Mouse (Mus musculus) liver (tissue): ENCODE results near the gene Selenom.

Source experiments
- DNase-seq: peaks from one replicate; pipeline ENCODE4 v3.0.0-alpha.2; 2020; ENCODE audit warnings: mixed read lengths

The Selenom gene

GRCm38 (mm10) chr11:3514529-3515054 lies at the start of gene Selenom:
TSS of gene Selenom (plus strand) at chr11:3514684.
- peak; percentile 85 for DNase-seq

DNA sequence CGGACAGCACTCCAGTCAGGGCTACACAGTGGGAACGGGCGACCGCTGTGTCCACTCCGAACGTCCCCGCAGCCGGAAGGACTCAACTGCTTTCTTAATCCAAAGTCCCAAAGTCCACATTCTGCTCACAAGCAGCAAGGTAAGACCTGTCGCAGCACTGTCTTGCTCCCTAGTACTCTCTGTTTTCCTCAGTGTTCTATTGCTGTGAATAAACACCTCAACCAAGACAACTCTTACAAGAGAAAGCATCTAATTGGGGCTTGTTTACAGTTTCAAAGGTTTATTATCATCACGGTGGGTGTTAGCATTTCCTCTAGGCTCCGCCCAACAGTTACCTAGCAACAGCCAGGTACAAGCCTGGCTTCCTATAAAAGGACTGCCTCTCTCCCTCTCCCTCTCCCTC lies 43.0 kb upstream of the Selenom start:
- no peak for DNase-seq

GRCm38 (mm10) chr11:3472484-3472883 lies 42.0 kb upstream of the Selenom start:
- DNase-seq = peak; percentile 83

- peak; percentile 19 for DNase-seq
Measured at GRCm38 (mm10) chr11:3474480-3475115, 39.9 kb upstream of the Selenom start.

GRCm38 (mm10) chr11:3475489-3475888 lies 39.0 kb upstream of the Selenom start:
- DNase-seq = no peak

- DNase-seq = no peak
Measured at GRCm38 (mm10) chr11:3483980-3484642, 30.4 kb upstream of the Selenom start.

GRCm38 (mm10) chr11:3486349-3486748 lies 28.1 kb upstream of the Selenom start:
- DNase-seq = no peak

DNA sequence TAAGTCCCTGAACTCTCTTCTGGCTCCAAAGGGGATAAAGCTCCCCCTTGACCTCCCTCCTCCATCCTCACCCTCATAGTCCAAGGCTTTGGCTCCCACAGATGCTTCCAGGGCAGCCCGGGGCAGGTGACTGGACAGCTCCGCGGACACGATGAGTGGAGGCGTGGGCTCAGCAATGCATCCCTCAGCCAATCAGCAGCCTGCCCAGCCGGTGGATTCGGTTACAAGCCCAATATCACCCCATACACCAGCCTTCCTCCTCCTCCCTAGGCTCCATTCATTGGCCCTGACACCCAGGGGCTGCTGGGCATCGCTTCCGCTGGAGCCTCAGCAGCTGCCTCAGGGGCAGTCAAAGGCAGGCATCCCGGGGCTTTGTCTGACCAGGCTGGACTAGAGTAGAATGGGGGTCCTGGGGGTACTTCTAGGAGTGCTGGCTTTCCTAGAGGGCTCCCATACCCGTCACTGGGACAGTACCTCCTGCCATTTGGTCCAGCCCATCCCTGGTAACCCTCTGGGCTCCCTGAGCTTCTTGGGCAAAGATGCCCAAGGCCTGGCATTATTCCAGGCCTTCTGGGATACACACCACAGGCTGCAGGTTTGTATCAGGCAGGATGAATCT lies 26.4 kb upstream of the Selenom start, which contains the start of gene Pla2g3:
Gene Pla2g3, plus strand, starts transcription at position 333 of the 619 bp plus-strand sequence.
- no peak for DNase-seq

- DNase-seq = no peak
Measured at GRCm38 (mm10) chr11:3489036-3489435, 25.4 kb upstream of the Selenom start.

GRCm38 (mm10) chr11:3492748-3493147 lies 21.7 kb upstream of the Selenom start:
- DNase-seq = no peak

- DNase-seq = no peak
Measured at GRCm38 (mm10) chr11:3494857-3495256, 19.6 kb upstream of the Selenom start.

GRCm38 (mm10) chr11:3495496-3495895 lies 19.0 kb upstream of the Selenom start:
- DNase-seq = no peak

- DNase-seq = no peak
Measured at GRCm38 (mm10) chr11:3496756-3497155, 17.7 kb upstream of the Selenom start.

GRCm38 (mm10) chr11:3497296-3497695 lies 17.2 kb upstream of the Selenom start:
- no peak for DNase-seq

- no peak for DNase-seq
Measured at GRCm38 (mm10) chr11:3502057-3502456, 12.4 kb upstream of the Selenom start.

DNA sequence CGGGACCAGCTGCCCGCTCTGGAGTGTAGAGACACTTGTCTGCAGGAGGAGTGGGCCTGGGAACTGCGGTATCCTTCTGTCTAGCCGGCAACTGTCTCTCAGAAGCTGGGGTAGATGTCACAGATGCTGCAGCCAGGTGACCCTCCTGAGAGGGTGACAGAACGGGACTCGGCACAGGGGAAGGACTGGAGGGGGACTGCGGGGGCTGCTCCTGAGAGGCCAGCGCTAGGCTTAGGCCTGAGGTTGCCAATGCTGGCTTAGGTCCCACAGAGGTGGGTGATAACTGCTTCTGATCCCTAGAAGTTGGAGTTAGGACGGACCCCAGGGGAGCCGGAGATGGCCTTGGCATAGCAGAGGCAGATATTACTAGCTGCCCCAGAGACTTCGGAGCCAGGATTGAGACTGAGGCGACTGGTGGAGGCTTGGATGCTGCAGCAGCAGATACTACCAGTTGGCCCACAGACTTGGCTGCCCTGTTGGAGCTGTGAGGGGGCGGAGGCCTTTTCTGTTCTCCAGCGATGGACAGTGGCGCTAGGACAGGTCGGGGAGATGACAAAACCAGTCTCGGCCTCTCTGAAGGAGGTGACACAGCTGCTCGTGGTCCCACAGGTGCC lies 11.9 kb upstream of the Selenom start:
- DNase-seq = no peak

GRCm38 (mm10) chr11:3503755-3504693 lies 10.5 kb upstream of the Selenom start:
- DNase-seq = no peak

GRCm38 (mm10) chr11:3508226-3508625 lies 6.3 kb upstream of the Selenom start:
- DNase-seq = no peak

- no peak for DNase-seq
Measured at GRCm38 (mm10) chr11:3509181-3510085, 5.1 kb upstream of the Selenom start.

GRCm38 (mm10) chr11:3510321-3510720 lies 4.2 kb upstream of the Selenom start:
- peak; percentile 26 for DNase-seq

DNA sequence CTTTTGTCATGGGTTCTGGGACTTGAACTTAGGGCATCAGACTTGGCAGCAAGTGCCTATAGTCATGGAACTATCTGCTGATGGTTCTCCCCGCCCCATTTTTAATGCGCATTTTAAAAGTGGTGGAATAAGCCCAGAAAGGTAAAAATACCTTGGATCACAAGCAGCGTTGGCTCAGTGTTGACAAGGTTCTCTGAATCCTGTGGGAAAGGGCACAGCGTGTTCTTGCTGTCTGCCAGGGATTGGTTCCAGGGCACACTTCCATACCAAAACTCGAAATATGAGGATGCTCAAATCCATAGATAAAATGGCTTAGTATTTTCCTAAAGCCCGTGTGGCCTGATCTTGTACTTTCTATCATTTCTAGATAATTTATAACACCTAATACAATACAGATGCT lies 1.2 kb upstream of the Selenom start:
- no peak for DNase-seq
